Mouse (Mus musculus) E14TG2a.4 (cell line): ENCODE measurements at regions not wholly inside any gene's neighbourhood (a gene's known extent, or its start where the extent isn't known, plus 50 kb on each side); places are given as distances from the start of the nearest gene placed in this dataset.

ENCODE experiments used
- H3K27me3 ChIP-seq: 2 replicates; pipeline ENCODE4 v1.6.1; 2014; ENCODE audit warnings: low read length, control low read depth; ENCODE audit not compliant: insufficient read depth
- H3K36me3 ChIP-seq: 2 replicates; pipeline ENCODE4 v1.6.1; 2014; ENCODE audit warnings: low read length, control low read depth; ENCODE audit not compliant: insufficient read depth
- H3K4me1 ChIP-seq: replicated peaks from 2 replicates; pipeline ENCODE4 v1.6.1; 2014; ENCODE audit warnings: low read depth, low read length, control low read depth
- H3K4me3 ChIP-seq: replicated peaks from 2 replicates; pipeline ENCODE4 v1.5.1; 2014; ENCODE audit warnings: mild to moderate bottlenecking, low read length
- H3K9me3 ChIP-seq: 2 replicates; pipeline ENCODE4 v1.6.1; 2014; ENCODE audit warnings: low read length, control low read depth
- CTCF ChIP-seq: conservative IDR thresholded peaks from 2 replicates; pipeline ENCODE4 v1.5.1; 2014; ENCODE audit warnings: low read length
- NANOG ChIP-seq: IDR thresholded peaks from 2 replicates; pipeline ENCODE4 v1.6.1; 2014; ENCODE audit warnings: borderline replicate concordance, low read length, mixed read lengths
- POU5F1 ChIP-seq: IDR thresholded peaks from 2 replicates; pipeline ENCODE4 v1.6.1; 2014; ENCODE audit warnings: low read length, borderline replicate concordance

GRCm38 (mm10) chr9:50068576-50068975 lies 269.9 kb upstream of the Ncam1 start:
- Histone ChIP-seq H3K9me3 (no peaks in the 10 kb centered on the region), H3K4me1 (peaks cover 7% of the 10 kb centered on the region; the same call in 1 of the 2 replicates), H3K4me3 (no peak overlapping the region), H3K36me3 (no peaks in the 10 kb centered on the region), H3K27me3 (peaks cover 19% of the 10 kb centered on the region)
- TF ChIP-seq POU5F1 (no peak), NANOG (peak; percentile 63; the same call in 1 of the 2 replicates)

GRCm38 (mm10) chr9:50067729-50068225 lies 269.1 kb upstream of the Ncam1 start:
- Histone ChIP-seq H3K9me3 (no peaks in the 10 kb centered on the region), H3K4me3 (no peak overlapping the region), H3K27me3 (peaks cover 19% of the 10 kb centered on the region), H3K4me1 (peaks cover 7% of the 10 kb centered on the region; the same call in 1 of the 2 replicates), H3K36me3 (no peaks in the 10 kb centered on the region)
- no peak for TF ChIP-seq POU5F1
- no peak for TF ChIP-seq CTCF
- TF ChIP-seq NANOG, result no peak

- TF ChIP-seq CTCF (no peak), POU5F1 (no peak), NANOG (no peak)
- H3K9me3 ChIP-seq, result no peaks in the 10 kb centered on the region
- peaks cover 7% of the 10 kb centered on the region; the same call in 1 of the 2 replicates for H3K4me1 ChIP-seq
- peaks cover 10% of the 10 kb centered on the region for H3K27me3 ChIP-seq
- no peaks in the 10 kb centered on the region for H3K36me3 ChIP-seq
- no peak overlapping the region for H3K4me3 ChIP-seq
These were observed 265.9 kb upstream of the Ncam1 start for GRCm38 (mm10) chr9:50064505-50065229.

GRCm38 (mm10) chr9:50038231-50038630 lies 239.5 kb upstream of the Ncam1 start:
- TF ChIP-seq POU5F1 (no peak), CTCF (no peak), NANOG (no peak)
- Histone ChIP-seq H3K4me3 (no peak overlapping the region), H3K9me3 (no peaks in the 10 kb centered on the region), H3K4me1 (no peaks in the 10 kb centered on the region), H3K36me3 (no peaks in the 10 kb centered on the region), H3K27me3 (no peaks in the 10 kb centered on the region)

GRCm38 (mm10) chr9:50032322-50033158 lies 233.8 kb upstream of the Ncam1 start:
- H3K9me3 ChIP-seq, result no peaks in the 10 kb centered on the region
- H3K4me3 ChIP-seq, result no peak overlapping the region
- H3K36me3 ChIP-seq, result no peaks in the 10 kb centered on the region
- TF ChIP-seq NANOG (no peak), CTCF (no peak), POU5F1 (no peak)
- no peaks in the 10 kb centered on the region for H3K4me1 ChIP-seq
- H3K27me3 ChIP-seq, result no peaks in the 10 kb centered on the region

- no peaks in the 10 kb centered on the region for H3K27me3 ChIP-seq
- H3K4me3 ChIP-seq, result no peak overlapping the region
- no peaks in the 10 kb centered on the region for H3K36me3 ChIP-seq
- no peaks in the 10 kb centered on the region for H3K9me3 ChIP-seq
- TF ChIP-seq NANOG (no peak), POU5F1 (no peak), CTCF (no peak)
- no peaks in the 10 kb centered on the region for H3K4me1 ChIP-seq
These were observed 232.6 kb upstream of the Ncam1 start for GRCm38 (mm10) chr9:50031318-50031717.

- H3K9me3 ChIP-seq, result no peaks in the 10 kb centered on the region
- H3K4me3 ChIP-seq, result no peak overlapping the region
- TF ChIP-seq CTCF (no peak), POU5F1 (no peak), NANOG (no peak)
- no peaks in the 10 kb centered on the region for H3K36me3 ChIP-seq
- no peaks in the 10 kb centered on the region for H3K4me1 ChIP-seq
- no peaks in the 10 kb centered on the region for H3K27me3 ChIP-seq
These were observed 230.3 kb upstream of the Ncam1 start for GRCm38 (mm10) chr9:50029030-50029429.

GRCm38 (mm10) chr9:50028573-50028972 lies 229.8 kb upstream of the Ncam1 start:
- no peak overlapping the region for H3K4me3 ChIP-seq
- no peaks in the 10 kb centered on the region for H3K27me3 ChIP-seq
- TF ChIP-seq POU5F1, result no peak
- no peak for TF ChIP-seq NANOG
- TF ChIP-seq CTCF, result no peak
- no peaks in the 10 kb centered on the region for H3K4me1 ChIP-seq
- H3K9me3 ChIP-seq, result no peaks in the 10 kb centered on the region
- no peaks in the 10 kb centered on the region for H3K36me3 ChIP-seq
